Mouse (Mus musculus): Measurements from ENCODE around the gene Nde1. TPM values are rescaled to one million over a fixed set of nuclear protein-coding genes. Genes with fewer than 3 reads are reported as not detected.
"Not testable (repeated sequence)": the region's sequence is repeated elsewhere in the genome, so short reads cannot be mapped to it uniquely, and the experiment has no call there.

Nde1 gene
- polyA plus RNA-seq, 1 experiment from 2014 or later, result 33.4 TPM

GRCm38 (mm10) chr16:14137976-14138561 lies 25.0 kb upstream of the Nde1 start:
- ATAC-seq (ENCODE audit: low read depth), result no peak
- no peaks in the 10 kb centered on the region for H3K4me1 ChIP-seq (replicated peaks)
- H3K4me3 ChIP-seq, result no peak overlapping the region
- H3K4me2 ChIP-seq, result no peak overlapping the region
- H3K27ac ChIP-seq (replicated peaks), result no peak overlapping the region
- no peak overlapping the region for H3K9ac ChIP-seq
- H3K36me3 ChIP-seq, result peaks cover 95% of the 10 kb centered on the region
- WGBS, result 90% methylated on average over 1 of the region's 1 CpGs
- no peaks in the 10 kb centered on the region for H3K27me3 ChIP-seq
- H3K9me3 ChIP-seq, result no peaks in the 10 kb centered on the region

GRCm38 (mm10) chr16:14139106-14139505 lies 24.0 kb upstream of the Nde1 start:
- H3K4me1 ChIP-seq (replicated peaks), result no peaks in the 10 kb centered on the region
- no peak for ATAC-seq (ENCODE audit: low read depth)
- H3K36me3 ChIP-seq, result peaks cover 92% of the 10 kb centered on the region
- H3K9ac ChIP-seq, result no peak overlapping the region
- no peaks in the 10 kb centered on the region for H3K9me3 ChIP-seq
- H3K27ac ChIP-seq (replicated peaks), result no peak overlapping the region
- no peak overlapping the region for H3K4me3 ChIP-seq
- no peaks in the 10 kb centered on the region for H3K27me3 ChIP-seq
- H3K4me2 ChIP-seq, result no peak overlapping the region

GRCm38 (mm10) chr16:14143298-14143697 lies 19.8 kb upstream of the Nde1 start:
- Histone ChIP-seq H3K4me2 (no peak overlapping the region), H3K27me3 (no peaks in the 10 kb centered on the region), H3K36me3 (peaks cover 88% of the 10 kb centered on the region), H3K4me1 (replicated peaks) (no peaks in the 10 kb centered on the region), H3K9me3 (no peaks in the 10 kb centered on the region), H3K9ac (no peak overlapping the region), H3K4me3 (no peak overlapping the region), H3K27ac (replicated peaks) (no peak overlapping the region)
- no peak for ATAC-seq (ENCODE audit: low read depth)
- 92% methylated on average over 3 of the region's 3 CpGs for WGBS

- Histone ChIP-seq H3K4me3 (no peak overlapping the region), H3K4me2 (no peak overlapping the region), H3K4me1 (replicated peaks) (no peaks in the 10 kb centered on the region), H3K36me3 (peaks cover 86% of the 10 kb centered on the region), H3K27me3 (no peaks in the 10 kb centered on the region), H3K9ac (no peak overlapping the region), H3K27ac (replicated peaks) (no peak overlapping the region), H3K9me3 (no peaks in the 10 kb centered on the region)
- no peak for ATAC-seq (ENCODE audit: low read depth)
Observed at GRCm38 (mm10) chr16:14147712-14148111, 15.4 kb upstream of the Nde1 start.

GRCm38 (mm10) chr16:14151718-14152117 lies 11.4 kb upstream of the Nde1 start:
- Histone ChIP-seq H3K4me3 (no peak overlapping the region), H3K36me3 (peaks cover 60% of the 10 kb centered on the region), H3K9ac (no peak overlapping the region), H3K4me1 (replicated peaks) (no peaks in the 10 kb centered on the region), H3K27me3 (no peaks in the 10 kb centered on the region), H3K4me2 (no peak overlapping the region), H3K27ac (replicated peaks) (no peak overlapping the region), H3K9me3 (no peaks in the 10 kb centered on the region)
- WGBS, result 94% methylated on average over 4 of the region's 4 CpGs
- no peak for ATAC-seq (ENCODE audit: low read depth)

- not testable (repeated sequence) for ATAC-seq (ENCODE audit: low read depth); H3K4me2 ChIP-seq; H3K9me3 ChIP-seq; H3K4me3 ChIP-seq; H3K9ac ChIP-seq; H3K27me3 ChIP-seq; H3K27ac ChIP-seq (replicated peaks)
- 93% methylated on average over 1 of the region's 2 CpGs for WGBS
- peaks cover 16% of the 10 kb centered on the region for H3K4me1 ChIP-seq (replicated peaks)
- peaks cover 29% of the 10 kb centered on the region for H3K36me3 ChIP-seq
Observed at GRCm38 (mm10) chr16:14155638-14156037, 7.4 kb upstream of the Nde1 start.

- Histone ChIP-seq H3K9me3 (no peaks in the 10 kb centered on the region), H3K36me3 (peaks cover 23% of the 10 kb centered on the region), H3K4me2 (no peak overlapping the region), H3K4me3 (no peak overlapping the region), H3K27me3 (no peaks in the 10 kb centered on the region), H3K4me1 (replicated peaks) (peaks cover 16% of the 10 kb centered on the region), H3K9ac (no peak overlapping the region), H3K27ac (replicated peaks) (no peak overlapping the region)
- WGBS, result 82% methylated on average over 6 of the region's 6 CpGs
- ATAC-seq (ENCODE audit: low read depth), result no peak
Observed at GRCm38 (mm10) chr16:14156312-14156711, 6.8 kb upstream of the Nde1 start.

GRCm38 (mm10) chr16:14158536-14158935 lies 4.5 kb upstream of the Nde1 start:
- H3K9me3 ChIP-seq, result no peaks in the 10 kb centered on the region
- ATAC-seq (ENCODE audit: low read depth), result no peak
- H3K4me1 ChIP-seq (replicated peaks), result peaks cover 24% of the 10 kb centered on the region
- H3K36me3 ChIP-seq, result peaks cover 2% of the 10 kb centered on the region; the same call in 1 of the 2 replicates
- H3K9ac ChIP-seq, result peak overlapping the region; percentile 88
- peak overlapping the region; percentile 68 for H3K4me3 ChIP-seq
- WGBS, result 7% methylated on average over 7 of the region's 7 CpGs
- no peaks in the 10 kb centered on the region for H3K27me3 ChIP-seq
- H3K27ac ChIP-seq (replicated peaks), result peak overlapping the region; percentile 81
- peak overlapping the region; percentile 79 for H3K4me2 ChIP-seq

GRCm38 (mm10) chr16:14158936-14159745 lies 3.9 kb upstream of the Nde1 start:
- peaks cover 30% of the 10 kb centered on the region for H3K4me1 ChIP-seq (replicated peaks)
- no peaks in the 10 kb centered on the region for H3K36me3 ChIP-seq
- peak; percentile 98 for ATAC-seq (ENCODE audit: low read depth)
- no peaks in the 10 kb centered on the region for H3K27me3 ChIP-seq
- no peaks in the 10 kb centered on the region for H3K9me3 ChIP-seq
- peak overlapping the region; percentile 88 for H3K9ac ChIP-seq
- H3K4me2 ChIP-seq, result peak overlapping the region; percentile 79
- WGBS, result under 1% methylated on average over 50 of the region's 58 CpGs
- H3K4me3 ChIP-seq, result peak overlapping the region; percentile 68
- peak overlapping the region; percentile 97 for H3K27ac ChIP-seq (replicated peaks)

- Histone ChIP-seq H3K9me3 (no peaks in the 10 kb centered on the region), H3K4me3 (peak overlapping the region; percentile 68), H3K4me1 (replicated peaks) (peaks cover 36% of the 10 kb centered on the region), H3K27ac (replicated peaks) (peak overlapping the region; percentile 97), H3K36me3 (no peaks in the 10 kb centered on the region), H3K4me2 (peak overlapping the region; percentile 60), H3K27me3 (no peaks in the 10 kb centered on the region), H3K9ac (peak overlapping the region; percentile 87)
- ATAC-seq (ENCODE audit: low read depth), result peak; percentile 37
- 1% methylated on average over 10 of the region's 10 CpGs for WGBS
Observed at GRCm38 (mm10) chr16:14159746-14160131, 3.3 kb upstream of the Nde1 start.

- Histone ChIP-seq H3K9ac (no peak overlapping the region), H3K4me2 (no peak overlapping the region), H3K4me3 (no peak overlapping the region), H3K4me1 (replicated peaks) (peaks cover 37% of the 10 kb centered on the region), H3K36me3 (no peaks in the 10 kb centered on the region), H3K27me3 (no peaks in the 10 kb centered on the region), H3K27ac (replicated peaks) (no peak overlapping the region), H3K9me3 (no peaks in the 10 kb centered on the region)
- WGBS, result 80% methylated on average over 1 of the region's 1 CpGs
- ATAC-seq (ENCODE audit: low read depth), result no peak
Observed at GRCm38 (mm10) chr16:14160941-14161340, 2.1 kb upstream of the Nde1 start.

- Histone ChIP-seq H3K9ac (peak overlapping the region; percentile 83), H3K4me1 (replicated peaks) (peaks cover 21% of the 10 kb centered on the region), H3K9me3 (no peaks in the 10 kb centered on the region), H3K4me2 (peak overlapping the region; percentile 82), H3K27ac (replicated peaks) (0 out of 2 replicates have a peak overlapping the region, but pooled peaks have one; percentile 28), H3K4me3 (peak overlapping the region; percentile 67), H3K36me3 (no peaks in the 10 kb centered on the region), H3K27me3 (no peaks in the 10 kb centered on the region)
- ATAC-seq (ENCODE audit: low read depth), result no peak
- WGBS, result 4% methylated on average over 10 of the region's 10 CpGs
Observed at GRCm38 (mm10) chr16:14163731-14164130, 656 bp downstream of the Nde1 start.

Data from neural tube, embryonic 13.5 days (tissue).